Mouse (Mus musculus): ENCODE data around the gene Pbx3.

DNA sequence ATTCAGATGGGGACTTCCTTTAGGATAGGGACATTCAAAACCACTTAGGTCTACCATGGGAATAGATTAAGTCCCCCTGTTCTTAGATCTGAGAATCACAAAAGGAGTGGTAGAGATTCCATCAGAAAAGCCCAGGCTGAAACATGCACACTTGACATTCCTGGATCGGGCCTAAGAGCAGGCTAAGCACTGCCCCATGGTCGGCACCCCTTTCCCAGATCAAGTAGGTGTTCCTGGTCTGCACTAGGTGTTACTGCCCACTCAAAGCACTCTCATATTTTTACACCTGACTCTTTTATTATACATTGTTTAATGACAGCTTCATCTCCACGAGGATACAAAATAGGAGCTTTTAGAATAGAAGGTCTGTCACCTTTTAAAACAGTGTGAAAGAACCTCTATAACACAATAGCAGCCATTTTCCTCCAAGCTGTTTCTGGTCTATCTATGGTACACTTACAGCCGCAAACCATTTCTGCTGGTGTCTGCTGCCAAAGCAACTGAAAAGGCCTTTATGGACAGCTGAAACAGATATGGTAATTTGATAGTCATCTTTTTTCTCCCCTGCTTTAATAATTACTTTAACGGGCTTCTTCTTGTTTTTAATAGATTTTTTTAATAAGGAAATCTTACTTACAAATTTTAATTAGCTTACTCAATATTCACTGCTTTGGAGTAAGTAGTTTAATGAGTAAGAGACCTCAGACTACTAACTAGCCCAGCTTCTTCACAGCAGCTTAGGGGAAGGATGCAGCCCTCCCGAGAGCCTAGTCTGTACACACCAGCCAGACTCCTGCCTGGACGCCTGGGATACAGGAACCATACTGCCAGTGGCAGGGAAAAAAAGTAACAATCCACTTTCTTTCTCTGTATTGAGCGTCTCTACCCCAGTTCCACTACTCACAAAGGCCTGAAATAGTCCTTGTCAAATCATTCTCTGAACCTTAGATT is 178.8 kb downstream of the Pbx3 start:
- no peak for TF ChIP-seq CTCF (IDR thresholded peaks at IDR 0.05; ENCODE audit: control insufficient read depth, insufficient read depth, low read length)
- no peak for TF ChIP-seq POLR2A (IDR thresholded peaks at IDR 0.05; ENCODE audit: borderline replicate concordance, control insufficient read depth, low read depth, low read length)

All from bone marrow, adult 2 months (tissue).